Mouse (Mus musculus): ENCODE results near the gene Serpina10. TPM values are rescaled to one million over a fixed set of nuclear protein-coding genes. Genes with fewer than 3 reads are reported as not detected.
A peak's percentile ranks its signal among the peaks of the same experiment; 100 is the strongest.
"Not testable (repeated sequence)": the region's sequence is repeated elsewhere in the genome, so short reads cannot be mapped to it uniquely, and the experiment has no call there.

The Serpina10 gene
- 1.5 TPM in 2 replicates for polyA plus RNA-seq (2012; rRNA removed)

DNA sequence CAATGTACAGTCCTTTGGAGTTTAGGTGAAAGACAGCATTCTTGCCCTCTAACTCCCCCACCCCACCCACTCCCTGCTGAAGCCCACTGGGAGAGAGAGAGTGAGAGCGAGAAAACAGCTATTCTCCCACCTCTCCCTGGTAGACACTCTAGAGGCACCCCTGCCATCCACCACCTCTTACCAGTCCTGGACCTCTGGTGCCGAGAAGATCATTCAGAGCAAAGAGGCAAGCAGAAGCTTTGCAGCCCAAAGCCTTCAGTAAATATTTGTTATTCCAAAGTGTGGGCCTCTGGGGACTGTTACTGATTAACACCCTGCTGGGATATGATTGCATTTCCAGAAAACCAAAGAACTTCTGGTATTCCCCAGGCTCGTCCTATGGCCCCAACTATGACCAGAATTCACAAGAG is at the start of gene Serpina10:
TSS of gene Serpina10 (minus strand) at position 242 of the 410 bp plus-strand sequence.
- peak; percentile 14 for DNase-seq
- TF ChIP-seq CTCF (conservative IDR thresholded peaks at IDR 0.05; ENCODE audit: insufficient read depth, insufficient read length, low read depth, low read length) (no peak), POLR2A (IDR thresholded peaks at IDR 0.05; ENCODE audit: low read depth, low read length) (no peak)
- Histone ChIP-seq H3K27ac (ENCODE audit: insufficient read depth, low read depth, low read length) (no peak within 1 kb of the TSS), H3K4me3 (ENCODE audit: insufficient read depth, low read depth, low read length) (no peak within 1 kb of the TSS), H3K27me3 (replicated peaks; ENCODE audit: control insufficient read depth, insufficient read depth, low read length) (no peaks in the 10 kb centered on the region), H3K36me3 (ENCODE audit: control insufficient read depth, insufficient read depth, low read length) (no peaks in the 10 kb centered on the region), H3K4me1 (ENCODE audit: control insufficient read depth, insufficient read depth, low read length) (no peaks in the 10 kb centered on the region)
- 54% methylated on average over 3 of the region's 3 CpGs for WGBS

DNA sequence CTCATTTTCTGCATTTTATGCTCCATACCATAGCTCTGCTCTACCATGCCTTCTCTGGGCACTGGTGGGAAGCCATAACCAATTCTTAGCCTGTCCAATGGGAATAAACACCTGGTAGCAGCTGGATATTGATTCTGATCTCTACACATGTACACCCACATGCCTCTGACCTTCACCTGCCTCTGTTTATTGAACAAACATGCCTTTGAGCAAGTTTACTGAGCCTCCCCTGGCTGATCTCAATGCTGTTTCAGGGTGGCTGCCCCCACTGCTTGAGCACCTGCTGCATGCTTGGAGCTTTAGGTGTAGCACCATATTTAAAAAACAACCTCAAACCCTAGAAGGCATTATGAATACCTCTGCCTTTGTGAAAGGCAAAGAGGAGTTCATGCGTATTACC is 48.6 kb upstream of the Serpina10 start:
- H3K4me3 ChIP-seq (ENCODE audit: insufficient read depth, low read depth, low read length); H3K36me3 ChIP-seq (ENCODE audit: control insufficient read depth, insufficient read depth, low read length); DNase-seq; H3K27ac ChIP-seq (ENCODE audit: insufficient read depth, low read depth, low read length); H3K27me3 ChIP-seq (replicated peaks; ENCODE audit: control insufficient read depth, insufficient read depth, low read length); H3K4me1 ChIP-seq (ENCODE audit: control insufficient read depth, insufficient read depth, low read length): not testable (repeated sequence)
- 97% methylated on average over 1 of the region's 1 CpGs for WGBS

DNA sequence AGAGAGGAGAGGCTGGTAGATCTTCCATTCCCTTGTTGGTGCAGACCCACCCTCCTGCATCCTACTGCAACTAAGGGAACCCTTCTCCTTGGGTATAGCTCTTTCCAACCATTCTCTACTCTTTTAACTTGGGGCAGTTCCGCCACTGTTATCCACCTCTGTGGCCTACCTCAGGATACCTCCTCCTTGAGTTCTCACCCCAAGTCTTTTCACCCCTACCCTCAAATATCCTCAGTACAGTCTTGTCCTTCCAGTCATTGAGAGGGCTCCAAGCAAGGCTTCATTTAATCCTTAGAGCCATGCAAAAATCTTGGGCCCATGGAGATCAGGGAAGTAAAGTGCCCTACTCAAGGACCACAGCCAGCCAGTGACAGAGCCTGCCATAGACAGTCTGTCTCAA is 44.8 kb upstream of the Serpina10 start, which contains the start of gene Serpina16:
TSS of gene Serpina16 (minus strand) at position 101 of the 400 bp plus-strand sequence.
- H3K27me3 ChIP-seq (replicated peaks; ENCODE audit: control insufficient read depth, insufficient read depth, low read length): no peaks in the 10 kb centered on the region
- WGBS: 93% methylated on average over 1 of the region's 1 CpGs
- DNase-seq: no peak

DNA sequence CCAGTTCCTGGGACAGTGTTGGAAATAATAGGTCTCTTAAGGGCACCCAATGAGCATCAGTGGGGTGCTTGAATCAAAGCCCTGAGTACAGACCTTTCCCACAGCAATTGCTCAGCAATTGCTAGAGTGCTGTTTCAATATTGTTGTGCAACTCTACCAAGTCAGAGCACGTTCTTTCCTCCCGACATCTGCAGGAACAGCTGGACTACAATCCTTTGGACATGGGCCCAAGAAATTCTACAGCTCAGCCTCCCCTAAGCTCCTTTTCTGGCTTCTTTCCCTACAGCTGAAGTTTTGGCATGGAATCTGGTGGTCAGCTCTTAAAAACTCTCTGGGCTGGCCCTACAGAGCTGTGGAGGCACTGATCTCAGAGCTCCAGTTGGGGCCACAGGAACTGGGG is 41.9 kb upstream of the Serpina10 start:
- H3K4me1 ChIP-seq (ENCODE audit: control insufficient read depth, insufficient read depth, low read length): no peaks in the 10 kb centered on the region
- no peak for TF ChIP-seq CTCF (conservative IDR thresholded peaks at IDR 0.05; ENCODE audit: insufficient read depth, insufficient read length, low read depth, low read length)
- TF ChIP-seq POLR2A (IDR thresholded peaks at IDR 0.05; ENCODE audit: low read depth, low read length): no peak
- no peaks in the 10 kb centered on the region for H3K27me3 ChIP-seq (replicated peaks; ENCODE audit: control insufficient read depth, insufficient read depth, low read length)
- H3K36me3 ChIP-seq (ENCODE audit: control insufficient read depth, insufficient read depth, low read length): no peaks in the 10 kb centered on the region
- H3K4me3 ChIP-seq (ENCODE audit: insufficient read depth, low read depth, low read length): no peak overlapping the region
- H3K27ac ChIP-seq (ENCODE audit: insufficient read depth, low read depth, low read length): no peak overlapping the region
- WGBS: 55% methylated on average over 2 of the region's 2 CpGs
- DNase-seq: no peak

More for the DNA sequence above, 44.8 kb upstream of the Serpina10 start, which contains the start of gene Serpina16:
- no peaks in the 10 kb centered on the region for H3K36me3 ChIP-seq (ENCODE audit: control insufficient read depth, insufficient read depth, low read length)
- H3K4me1 ChIP-seq (ENCODE audit: control insufficient read depth, insufficient read depth, low read length): no peaks in the 10 kb centered on the region
- TF ChIP-seq CTCF (conservative IDR thresholded peaks at IDR 0.05; ENCODE audit: insufficient read depth, insufficient read length, low read depth, low read length): no peak
- TF ChIP-seq POLR2A (IDR thresholded peaks at IDR 0.05; ENCODE audit: low read depth, low read length): no peak
- H3K27ac ChIP-seq (ENCODE audit: insufficient read depth, low read depth, low read length): no peak within 1 kb of the TSS
- no peak within 1 kb of the TSS for H3K4me3 ChIP-seq (ENCODE audit: insufficient read depth, low read depth, low read length)

DNA sequence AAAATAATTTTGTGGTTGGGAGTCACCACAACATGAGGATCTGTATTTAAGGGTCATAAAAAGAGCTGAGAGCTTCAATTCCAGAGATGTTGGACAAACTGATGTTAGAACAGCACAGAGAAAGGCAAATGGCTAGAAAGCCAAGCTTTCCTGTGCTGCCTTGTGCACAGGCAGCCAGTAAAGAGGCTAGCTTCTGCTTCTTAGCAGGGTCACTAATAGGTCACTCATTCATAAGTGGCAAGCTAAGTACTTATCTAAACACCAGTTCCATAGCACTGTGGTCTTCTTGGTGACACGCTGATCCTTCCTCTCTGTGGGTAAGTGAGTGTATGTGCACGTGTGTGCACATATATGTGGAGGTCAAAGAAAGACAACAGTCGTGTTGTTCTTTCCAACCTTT is 40.2 kb upstream of the Serpina10 start:
- Histone ChIP-seq H3K36me3 (ENCODE audit: control insufficient read depth, insufficient read depth, low read length) (no peaks in the 10 kb centered on the region), H3K27me3 (replicated peaks; ENCODE audit: control insufficient read depth, insufficient read depth, low read length) (no peaks in the 10 kb centered on the region), H3K4me1 (ENCODE audit: control insufficient read depth, insufficient read depth, low read length) (no peaks in the 10 kb centered on the region), H3K27ac (ENCODE audit: insufficient read depth, low read depth, low read length) (no peak overlapping the region), H3K4me3 (ENCODE audit: insufficient read depth, low read depth, low read length) (no peak overlapping the region)
- no peak for DNase-seq
- TF ChIP-seq POLR2A (IDR thresholded peaks at IDR 0.05; ENCODE audit: low read depth, low read length): no peak
- TF ChIP-seq CTCF (conservative IDR thresholded peaks at IDR 0.05; ENCODE audit: insufficient read depth, insufficient read length, low read depth, low read length): no peak
- 83% methylated on average over 3 of the region's 3 CpGs for WGBS

DNA sequence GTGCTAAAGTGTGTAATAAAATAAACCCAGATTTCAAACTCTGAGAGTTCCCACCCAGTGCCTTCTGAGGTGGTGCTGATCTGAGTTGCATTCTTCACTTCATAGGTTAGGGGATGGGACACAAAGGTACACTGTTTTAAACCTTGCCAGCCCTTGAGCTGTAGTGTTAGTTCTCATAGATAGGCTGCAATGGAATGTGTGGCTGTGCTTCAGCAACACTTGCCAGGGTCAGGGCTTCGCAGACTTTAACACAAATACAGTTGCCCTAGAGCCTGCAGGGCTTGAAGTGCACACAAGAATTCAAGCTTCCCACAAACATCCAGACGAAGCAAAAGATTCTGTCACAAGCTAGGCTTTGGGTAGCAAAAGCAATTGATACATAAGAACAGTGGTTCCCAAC is 39.7 kb upstream of the Serpina10 start:
- no peak overlapping the region for H3K4me3 ChIP-seq (ENCODE audit: insufficient read depth, low read depth, low read length)
- H3K4me1 ChIP-seq (ENCODE audit: control insufficient read depth, insufficient read depth, low read length): no peaks in the 10 kb centered on the region
- H3K27ac ChIP-seq (ENCODE audit: insufficient read depth, low read depth, low read length): no peak overlapping the region
- WGBS: 56% methylated on average over 2 of the region's 2 CpGs
- H3K36me3 ChIP-seq (ENCODE audit: control insufficient read depth, insufficient read depth, low read length): no peaks in the 10 kb centered on the region
- H3K27me3 ChIP-seq (replicated peaks; ENCODE audit: control insufficient read depth, insufficient read depth, low read length): no peaks in the 10 kb centered on the region
- DNase-seq: no peak
- no peak for TF ChIP-seq CTCF (conservative IDR thresholded peaks at IDR 0.05; ENCODE audit: insufficient read depth, insufficient read length, low read depth, low read length)
- TF ChIP-seq POLR2A (IDR thresholded peaks at IDR 0.05; ENCODE audit: low read depth, low read length): no peak

DNA sequence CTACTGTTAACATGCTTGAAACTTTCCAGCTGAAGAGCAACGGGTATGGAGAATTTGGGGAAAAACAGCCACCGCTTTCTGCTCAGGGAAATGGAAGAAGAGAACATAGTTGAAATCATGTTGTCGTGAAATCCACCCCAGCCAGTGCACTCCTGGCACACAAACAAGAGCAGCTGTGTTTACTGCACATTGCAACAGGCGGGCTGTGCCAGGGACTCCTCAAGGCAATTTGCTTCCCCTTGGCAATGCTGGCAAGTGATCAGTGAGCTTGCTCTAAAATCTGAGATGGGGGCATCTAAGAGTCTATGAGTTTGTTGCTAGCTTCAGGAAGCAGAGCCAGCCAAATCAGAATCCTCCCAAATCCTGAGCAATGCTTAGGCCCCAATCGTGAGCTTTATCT is 39.1 kb upstream of the Serpina10 start:
- Histone ChIP-seq H3K4me1 (ENCODE audit: control insufficient read depth, insufficient read depth, low read length) (no peaks in the 10 kb centered on the region), H3K36me3 (ENCODE audit: control insufficient read depth, insufficient read depth, low read length) (no peaks in the 10 kb centered on the region), H3K4me3 (ENCODE audit: insufficient read depth, low read depth, low read length) (no peak overlapping the region), H3K27me3 (replicated peaks; ENCODE audit: control insufficient read depth, insufficient read depth, low read length) (no peaks in the 10 kb centered on the region), H3K27ac (ENCODE audit: insufficient read depth, low read depth, low read length) (no peak overlapping the region)
- 89% methylated on average over 5 of the region's 5 CpGs for WGBS
- no peak for DNase-seq
- TF ChIP-seq POLR2A (IDR thresholded peaks at IDR 0.05; ENCODE audit: low read depth, low read length) (no peak), CTCF (conservative IDR thresholded peaks at IDR 0.05; ENCODE audit: insufficient read depth, insufficient read length, low read depth, low read length) (no peak)

DNA sequence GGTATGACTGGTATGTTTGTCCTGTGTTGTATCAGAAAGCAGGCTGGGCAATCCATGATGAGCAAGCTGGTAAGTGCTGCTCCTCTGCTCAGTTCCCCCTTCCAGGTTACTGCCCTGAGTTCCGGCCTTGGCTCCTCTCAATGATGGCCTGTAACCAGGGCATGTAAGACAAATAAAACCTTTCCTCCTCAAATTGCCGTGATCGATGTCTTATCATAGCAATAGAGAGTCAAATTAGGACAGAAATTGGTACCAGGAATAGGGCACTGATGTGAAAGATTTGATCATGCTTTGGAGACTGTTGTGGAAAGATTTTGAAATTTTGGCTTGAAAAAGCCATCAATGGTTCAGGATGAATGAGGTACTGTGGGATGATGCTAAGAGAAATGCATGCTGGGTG is 34.0 kb upstream of the Serpina10 start:
- Histone ChIP-seq H3K27ac (ENCODE audit: insufficient read depth, low read depth, low read length) (no peak overlapping the region), H3K4me1 (ENCODE audit: control insufficient read depth, insufficient read depth, low read length) (no peaks in the 10 kb centered on the region), H3K4me3 (ENCODE audit: insufficient read depth, low read depth, low read length) (no peak overlapping the region), H3K36me3 (ENCODE audit: control insufficient read depth, insufficient read depth, low read length) (no peaks in the 10 kb centered on the region), H3K27me3 (replicated peaks; ENCODE audit: control insufficient read depth, insufficient read depth, low read length) (no peaks in the 10 kb centered on the region)
- 91% methylated on average over 3 of the region's 3 CpGs for WGBS
- no peak for TF ChIP-seq POLR2A (IDR thresholded peaks at IDR 0.05; ENCODE audit: low read depth, low read length)
- TF ChIP-seq CTCF (conservative IDR thresholded peaks at IDR 0.05; ENCODE audit: insufficient read depth, insufficient read length, low read depth, low read length): no peak
- DNase-seq: no peak

DNA sequence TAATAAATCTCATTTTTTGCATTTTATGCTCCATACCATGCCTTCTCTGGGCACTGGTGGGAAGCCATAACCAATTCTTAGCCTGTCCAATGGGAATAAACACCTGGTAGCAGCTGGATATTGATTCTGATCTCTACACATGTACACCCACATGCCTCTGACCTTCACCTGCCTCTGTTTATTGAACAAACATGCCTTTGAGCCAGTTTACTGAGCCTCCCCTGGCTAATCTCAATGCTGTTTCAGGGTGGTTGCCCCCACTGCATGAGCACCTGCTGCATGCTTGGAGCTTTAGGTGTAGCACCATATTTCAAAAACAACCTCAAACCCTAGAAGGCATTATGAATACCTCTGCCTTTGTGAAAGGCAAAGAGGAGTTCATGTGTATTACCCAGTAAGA is 30.8 kb upstream of the Serpina10 start:
- not testable (repeated sequence) for H3K4me3 ChIP-seq (ENCODE audit: insufficient read depth, low read depth, low read length); DNase-seq; H3K27ac ChIP-seq (ENCODE audit: insufficient read depth, low read depth, low read length); H3K4me1 ChIP-seq (ENCODE audit: control insufficient read depth, insufficient read depth, low read length); H3K27me3 ChIP-seq (replicated peaks; ENCODE audit: control insufficient read depth, insufficient read depth, low read length); H3K36me3 ChIP-seq (ENCODE audit: control insufficient read depth, insufficient read depth, low read length)

All from kidney, adult 2 months (tissue).